Mouse (Mus musculus) cerebellum, adult 11-12 months (tissue): Measurements from ENCODE around the gene Dpysl5.
"Not testable (repeated sequence)": the region's sequence is repeated elsewhere in the genome, so short reads cannot be mapped to it uniquely, and the experiment has no call there.

Source experiments
- DNase-seq: peaks from one replicate; pipeline ENCODE4 v3.0.0; 2022

Gene Dpysl5

GRCm38 (mm10) chr5:30711147-30712001, at the start of gene Dpysl5:
Dpysl5 (plus strand) TSS chr5:30711564.
- peak; percentile 96 for DNase-seq

- DNase-seq = no peak
Observed at GRCm38 (mm10) chr5:30665360-30665759, 46.0 kb upstream of the Dpysl5 start.

DNA sequence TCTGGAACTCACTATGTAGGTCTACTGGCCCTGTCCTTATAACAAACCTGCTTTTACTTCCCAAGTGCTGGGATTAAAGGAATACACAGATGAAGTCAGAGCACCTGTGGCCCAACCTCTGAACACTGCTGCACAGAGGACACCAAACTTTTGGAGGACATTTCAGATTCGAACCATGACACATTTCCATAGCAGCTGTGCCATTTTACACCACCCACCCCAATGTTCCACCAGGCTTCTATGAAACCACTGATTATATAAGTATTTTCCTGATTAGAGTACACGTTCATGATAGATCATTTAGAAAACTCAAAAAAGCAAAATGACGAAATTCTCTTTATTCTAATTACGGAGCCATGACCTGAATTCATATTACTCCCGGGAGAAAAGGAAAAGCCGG, 45.4 kb upstream of the Dpysl5 start:
- no peak for DNase-seq

DNA sequence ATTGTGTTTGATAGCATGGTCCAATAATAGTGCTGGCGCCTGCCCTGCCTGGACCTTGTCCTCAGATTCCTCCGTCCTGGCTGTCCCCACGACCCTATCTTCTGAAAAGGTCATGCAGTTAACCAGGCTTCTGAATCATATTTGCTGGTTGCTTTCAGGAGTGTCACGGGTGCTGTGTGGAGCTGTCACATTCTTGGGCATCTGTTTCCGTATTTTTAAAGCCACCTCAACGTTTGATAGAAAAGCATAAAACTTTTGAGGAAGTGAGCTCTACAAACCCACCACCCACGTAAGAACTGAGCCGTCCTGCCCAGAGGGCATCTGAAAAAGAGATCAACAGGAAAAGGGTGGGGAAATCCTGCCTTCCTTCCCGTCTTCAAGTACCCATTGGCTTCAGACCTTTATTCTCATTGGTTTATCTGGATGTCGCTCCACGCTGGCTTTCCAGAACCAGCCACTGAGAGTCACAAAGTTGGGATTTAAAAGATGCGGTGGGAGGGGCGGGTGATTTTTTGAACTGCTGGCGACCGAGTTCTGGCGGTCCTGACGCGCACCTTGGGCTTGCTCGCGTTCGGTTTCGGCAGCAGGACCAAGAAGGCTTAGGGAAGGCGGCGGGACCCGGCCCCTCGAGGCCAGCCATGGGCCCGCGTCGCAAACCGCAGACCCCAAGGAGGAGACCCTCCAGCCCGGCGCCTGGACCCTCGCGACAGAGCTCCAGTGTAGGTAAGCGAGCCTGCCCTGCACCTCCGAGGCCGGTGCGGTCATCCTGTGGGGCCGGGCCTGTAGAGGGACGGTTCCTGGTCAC, 44.8 kb upstream of the Dpysl5 start, which contains the start of gene Cenpa:
Cenpa (plus strand) TSS at position 387 of the 805 bp plus-strand sequence.
- DNase-seq = peak; percentile 91

- no peak for DNase-seq
Observed at GRCm38 (mm10) chr5:30667215-30667614, 44.1 kb upstream of the Dpysl5 start.

GRCm38 (mm10) chr5:30667686-30668085, 43.7 kb upstream of the Dpysl5 start:
- DNase-seq = no peak

DNA sequence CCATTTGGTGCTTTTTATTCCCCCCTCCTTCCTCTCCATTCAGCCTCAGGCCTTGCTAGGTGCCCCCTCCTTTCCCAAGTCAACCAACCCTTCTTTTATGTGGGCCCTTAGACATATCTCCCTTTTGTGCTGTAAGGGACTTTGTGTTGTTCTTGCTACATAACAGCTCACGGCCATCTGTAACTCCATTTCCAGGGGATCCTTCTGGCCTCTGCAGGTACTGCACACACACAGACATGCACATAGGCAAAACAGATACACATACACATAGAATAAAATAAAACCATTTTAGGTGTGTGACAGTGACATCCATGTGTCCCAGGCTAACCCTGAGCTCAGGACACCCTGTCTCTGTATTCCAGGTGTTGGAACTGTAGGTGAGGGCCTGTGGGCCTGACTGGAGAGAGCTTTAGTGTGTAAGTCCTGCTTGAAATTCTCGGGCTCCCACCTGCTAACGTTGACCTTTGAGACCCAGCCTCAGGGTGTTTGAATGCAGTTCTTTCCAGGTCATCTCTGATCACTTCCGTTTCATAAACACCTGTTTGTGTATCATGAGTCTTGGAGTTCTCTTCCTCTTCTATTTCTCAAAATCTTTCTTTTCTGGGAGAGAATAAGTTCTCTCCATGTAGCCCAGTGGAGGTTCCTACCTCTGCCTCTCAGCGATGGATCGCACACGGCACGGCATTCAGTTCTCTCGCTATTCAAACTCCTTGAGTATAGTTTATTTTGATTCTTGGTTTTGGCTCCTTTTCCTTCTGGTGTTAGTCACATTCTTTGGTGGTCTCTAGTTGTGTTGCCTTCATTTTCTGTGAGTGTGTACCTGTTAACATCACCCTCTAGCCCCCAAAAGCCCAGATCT, 42.5 kb upstream of the Dpysl5 start:
- no peak for DNase-seq

DNA sequence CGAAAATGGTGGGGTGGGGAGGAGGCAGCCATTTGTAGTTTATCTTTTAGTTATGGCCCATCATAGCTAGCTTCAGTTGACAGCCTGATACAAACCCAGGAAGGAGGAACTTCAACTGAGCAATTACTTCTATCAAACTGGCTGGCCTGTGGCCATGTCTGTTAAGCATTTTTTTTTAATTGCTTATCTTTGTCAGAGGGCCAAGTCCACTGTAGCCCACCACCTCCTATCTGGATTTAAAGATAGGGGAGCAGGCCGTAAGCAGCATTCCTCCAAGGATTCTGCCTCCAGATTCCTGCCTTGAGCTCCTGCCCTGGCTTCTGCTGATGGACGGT, 41.9 kb upstream of the Dpysl5 start:
- DNase-seq = no peak

DNA sequence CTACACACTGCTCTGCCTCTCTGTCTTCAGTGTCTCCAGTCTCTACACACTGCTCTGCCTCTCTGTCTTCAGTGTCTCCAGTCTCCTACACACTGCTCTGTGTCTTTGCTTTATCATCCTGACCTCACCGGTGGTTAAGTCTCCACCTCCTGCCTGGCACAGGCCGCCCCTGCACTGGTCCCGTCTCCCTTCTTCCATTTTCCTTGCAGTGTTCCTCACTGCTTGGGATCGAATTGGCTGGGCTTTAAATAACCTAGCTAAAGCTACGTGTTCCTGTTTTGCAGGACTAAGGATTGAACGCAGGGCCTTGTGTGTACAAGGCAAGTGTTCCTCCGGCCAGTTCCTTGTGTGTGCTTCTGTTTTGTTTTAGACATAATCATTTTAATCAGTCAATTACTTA, 41.3 kb upstream of the Dpysl5 start:
- no peak for DNase-seq

DNA sequence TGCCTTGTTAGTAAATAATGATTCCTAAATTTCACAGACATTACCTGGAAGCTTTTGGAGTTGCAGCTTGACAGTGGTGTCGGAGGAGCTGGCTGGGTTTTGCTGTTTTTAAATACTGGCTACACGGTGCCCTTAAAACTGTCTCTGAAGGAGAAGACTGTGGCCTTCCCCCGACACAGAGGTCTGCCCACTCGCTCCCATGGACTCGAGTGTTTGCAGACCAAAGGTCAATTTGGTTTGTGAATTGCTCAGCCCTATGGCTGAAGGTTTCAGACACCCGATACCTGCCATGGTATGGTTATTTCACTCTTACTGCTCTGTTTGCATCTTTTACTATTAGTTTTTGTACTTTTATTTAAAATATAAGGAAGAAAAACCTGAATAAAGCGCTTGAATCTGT, 37.4 kb upstream of the Dpysl5 start:
- DNase-seq = no peak

DNA sequence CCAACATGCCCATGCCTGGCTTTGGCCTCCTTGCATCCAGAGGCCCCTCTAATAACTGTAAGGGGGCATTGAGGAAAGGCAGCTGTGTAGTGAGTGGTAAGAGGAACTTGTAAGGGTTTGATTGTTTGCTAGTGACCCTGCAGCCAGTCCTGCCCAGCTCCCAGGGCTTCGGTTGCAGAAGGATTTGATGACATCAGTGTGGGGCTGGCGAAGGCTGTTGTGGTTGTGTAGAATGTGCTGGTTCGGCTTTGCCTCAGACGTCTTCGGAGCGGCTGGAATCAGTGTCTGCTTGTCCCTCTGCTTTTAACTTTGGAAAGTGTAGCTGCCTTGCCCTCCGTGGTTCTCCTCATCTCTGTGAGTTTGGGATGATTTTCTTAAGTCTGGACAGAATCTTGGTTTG, 34.6 kb upstream of the Dpysl5 start:
- DNase-seq = no peak

DNA sequence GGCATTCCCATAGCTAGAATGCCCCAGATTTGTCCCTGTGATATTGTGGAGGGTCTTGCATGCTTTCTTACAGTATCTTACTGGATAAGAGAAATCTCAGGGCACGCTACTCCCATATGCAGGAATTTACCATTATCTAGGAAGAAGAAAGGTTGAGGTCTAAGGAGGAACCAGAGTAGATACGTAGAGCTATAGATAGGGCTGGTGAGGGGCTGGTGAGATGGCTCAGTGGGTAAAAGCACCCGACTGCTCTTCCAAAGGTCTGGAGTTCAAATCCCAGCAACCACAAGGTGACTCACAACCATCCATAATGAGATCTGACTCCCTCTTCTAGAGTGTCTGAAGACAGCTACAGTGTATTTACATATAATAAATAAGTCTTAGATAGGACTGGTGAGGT, 33.3 kb upstream of the Dpysl5 start:
- DNase-seq = not testable (repeated sequence)

GRCm38 (mm10) chr5:30678722-30679296, 32.6 kb upstream of the Dpysl5 start:
- DNase-seq = no peak

- no peak for DNase-seq
Observed at GRCm38 (mm10) chr5:30679593-30679992, 31.8 kb upstream of the Dpysl5 start.

DNA sequence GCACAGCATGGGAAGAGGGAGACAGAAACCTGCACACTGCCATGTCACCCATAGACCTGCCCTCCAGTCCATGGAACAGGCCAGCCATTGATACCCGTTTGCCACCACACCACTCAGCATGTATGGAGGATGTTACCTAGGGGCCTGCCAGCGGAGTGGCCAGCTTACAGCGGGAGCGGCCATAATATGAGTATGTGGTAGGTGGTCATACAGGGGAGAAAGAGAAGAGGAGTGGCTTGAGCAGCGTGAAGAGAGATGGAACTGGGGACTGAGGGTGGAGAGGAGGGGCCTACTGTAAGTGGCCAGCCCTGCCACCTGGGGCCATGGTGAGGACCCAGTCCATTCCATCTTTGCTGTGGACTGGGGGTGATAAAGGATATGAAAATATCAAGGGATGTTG, 29.4 kb upstream of the Dpysl5 start:
- DNase-seq = no peak

- DNase-seq = no peak
Observed at GRCm38 (mm10) chr5:30682967-30683600, 28.3 kb upstream of the Dpysl5 start.

- DNase-seq = no peak
Observed at GRCm38 (mm10) chr5:30683993-30684392, 27.4 kb upstream of the Dpysl5 start.

- no peak for DNase-seq
Observed at GRCm38 (mm10) chr5:30686781-30687180, 24.6 kb upstream of the Dpysl5 start.

GRCm38 (mm10) chr5:30700361-30701000, 10.9 kb upstream of the Dpysl5 start:
- no peak for DNase-seq

DNA sequence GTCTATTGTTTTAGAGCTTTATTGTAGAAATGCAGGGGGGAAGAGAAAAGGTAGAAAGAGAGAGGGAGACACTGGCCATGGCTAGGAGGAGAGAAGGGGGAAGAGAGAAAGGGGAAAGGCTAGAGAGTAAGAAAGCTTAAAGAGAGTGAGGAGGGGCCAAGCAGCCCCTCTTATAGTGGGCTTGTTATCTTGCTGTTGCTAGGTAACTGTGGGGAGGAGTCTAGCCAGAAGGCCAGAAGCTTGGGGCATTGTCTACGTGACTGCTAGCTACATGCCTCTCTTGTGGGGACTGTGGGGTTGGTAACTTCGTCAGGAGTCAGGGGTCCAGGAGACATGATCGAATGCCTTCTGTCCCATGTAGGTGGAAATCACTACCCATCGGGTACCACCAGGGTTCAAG, 10.0 kb upstream of the Dpysl5 start:
- not testable (repeated sequence) for DNase-seq

GRCm38 (mm10) chr5:30701866-30702265, 9.5 kb upstream of the Dpysl5 start:
- DNase-seq = no peak
